Mouse (Mus musculus): ENCODE results near the gene Nmral1. TPM values are rescaled to one million over a fixed set of nuclear protein-coding genes. Genes with fewer than 3 reads are reported as not detected.
A peak's percentile ranks its signal among the peaks of the same experiment; 100 is the strongest.

Nmral1 gene
- 47.9 and 56.2 TPM in 2 replicates for polyA plus RNA-seq (2015; fragmentation: Nextera tagmentation; extraction: Ambion mirVana)

DNA sequence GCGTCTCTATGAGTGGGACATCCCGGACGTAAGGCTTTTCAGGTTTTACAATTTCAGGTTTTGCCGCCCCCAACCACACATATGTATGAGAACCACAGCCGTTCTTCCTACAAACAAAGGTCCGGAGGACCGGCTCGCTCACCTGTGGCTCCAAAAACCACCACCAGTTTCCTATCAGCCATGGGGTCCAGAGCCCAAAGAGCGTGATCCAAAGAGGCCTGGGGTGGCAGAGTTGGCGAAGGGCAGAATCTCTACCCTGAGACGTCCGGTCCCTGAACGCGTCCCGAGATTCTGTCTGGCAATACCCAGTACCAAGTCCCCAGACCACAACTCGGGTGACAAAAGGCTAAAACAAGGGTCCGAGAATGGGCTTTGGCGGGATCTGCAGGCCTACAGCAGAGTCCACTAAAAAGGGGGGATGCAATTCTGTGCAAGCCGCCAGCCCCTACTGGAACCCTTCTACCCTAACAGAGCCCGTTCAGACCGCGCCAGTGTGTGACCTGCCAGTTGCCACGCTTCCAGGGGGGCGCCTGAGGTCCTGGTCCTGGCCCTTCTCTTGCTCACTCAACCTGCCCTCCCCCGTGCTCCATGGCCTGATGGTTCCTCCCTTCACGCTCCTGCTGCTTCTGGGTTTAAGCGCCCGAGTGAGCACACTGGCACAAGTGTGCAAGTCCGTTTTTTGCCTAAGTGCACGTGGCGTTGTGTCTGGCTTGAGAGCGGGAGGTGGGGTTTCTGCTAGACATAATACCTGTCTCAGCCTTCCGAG is at the start of gene Nmral1:
Nmral1 (minus strand) TSS at position 604 of the 766 bp plus-strand sequence.
- WGBS, result 15% methylated on average over 33 of the region's 33 CpGs
- Histone ChIP-seq H3K27me3 (ENCODE audit: insufficient read depth, low read length) (no peaks in the 10 kb centered on the region), H3K4me3 (replicated peaks; ENCODE audit: low read depth, low read length) (peak within 1 kb of the TSS; percentile 59), H3K4me2 (ENCODE audit: low read length) (peak within 1 kb of the TSS; percentile 76), H3K27ac (peak within 1 kb of the TSS; percentile 85), H3K36me3 (ENCODE audit: insufficient read depth, low read length) (0 out of 2 replicates have a peak, but pooled peaks cover 13% of the 10 kb centered on the region), H3K9ac (ENCODE audit: low read depth, low read length) (peak within 1 kb of the TSS; percentile 76), H3K9me3 (replicated peaks; ENCODE audit: low read length) (no peaks in the 10 kb centered on the region), H3K4me1 (replicated peaks; ENCODE audit: insufficient read depth, low read length) (no peaks in the 10 kb centered on the region)
- ATAC-seq (replicated peaks; ENCODE audit: low FRiP score, low read depth) (peak; percentile 83), DNase-seq (ENCODE audit: low spot score) (peak; percentile 83)
- no peak for TF ChIP-seq CTCF (IDR thresholded peaks at IDR 0.05; ENCODE audit: low read depth)

DNA sequence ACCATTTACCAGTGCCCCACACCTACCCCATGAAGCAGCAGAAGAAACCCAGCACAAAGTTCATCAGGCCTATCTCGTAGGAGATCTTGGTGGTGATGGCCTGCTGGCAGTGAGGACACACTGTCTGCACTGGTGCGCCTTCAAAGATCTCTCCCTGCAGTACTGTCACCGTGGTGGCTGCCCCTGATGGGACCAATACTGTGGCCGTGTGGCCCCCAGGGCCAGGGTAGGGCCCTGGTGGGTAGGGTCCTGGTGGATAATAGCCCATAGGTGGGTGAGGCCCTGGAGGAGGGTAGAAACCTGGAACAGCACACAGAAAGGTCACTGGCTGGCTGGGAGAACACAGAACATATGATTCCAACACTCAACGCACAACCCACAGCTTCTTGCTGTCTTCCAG is 49.6 kb upstream of the Nmral1 start:
- no peak overlapping the region for H3K27ac ChIP-seq
- no peak overlapping the region for H3K4me3 ChIP-seq (replicated peaks; ENCODE audit: low read depth, low read length)
- ATAC-seq (replicated peaks; ENCODE audit: low FRiP score, low read depth) (no peak), DNase-seq (ENCODE audit: low spot score) (no peak)
- no peaks in the 10 kb centered on the region for H3K4me1 ChIP-seq (replicated peaks; ENCODE audit: insufficient read depth, low read length)
- H3K4me2 ChIP-seq (ENCODE audit: low read length), result no peak overlapping the region
- no peak overlapping the region for H3K9ac ChIP-seq (ENCODE audit: low read depth, low read length)
- peaks cover 67% of the 10 kb centered on the region for H3K36me3 ChIP-seq (ENCODE audit: insufficient read depth, low read length)
- H3K27me3 ChIP-seq (ENCODE audit: insufficient read depth, low read length), result no peaks in the 10 kb centered on the region
- WGBS, result 98% methylated on average over 5 of the region's 5 CpGs
- TF ChIP-seq CTCF (IDR thresholded peaks at IDR 0.05; ENCODE audit: low read depth), result no peak
- no peaks in the 10 kb centered on the region for H3K9me3 ChIP-seq (replicated peaks; ENCODE audit: low read length)

DNA sequence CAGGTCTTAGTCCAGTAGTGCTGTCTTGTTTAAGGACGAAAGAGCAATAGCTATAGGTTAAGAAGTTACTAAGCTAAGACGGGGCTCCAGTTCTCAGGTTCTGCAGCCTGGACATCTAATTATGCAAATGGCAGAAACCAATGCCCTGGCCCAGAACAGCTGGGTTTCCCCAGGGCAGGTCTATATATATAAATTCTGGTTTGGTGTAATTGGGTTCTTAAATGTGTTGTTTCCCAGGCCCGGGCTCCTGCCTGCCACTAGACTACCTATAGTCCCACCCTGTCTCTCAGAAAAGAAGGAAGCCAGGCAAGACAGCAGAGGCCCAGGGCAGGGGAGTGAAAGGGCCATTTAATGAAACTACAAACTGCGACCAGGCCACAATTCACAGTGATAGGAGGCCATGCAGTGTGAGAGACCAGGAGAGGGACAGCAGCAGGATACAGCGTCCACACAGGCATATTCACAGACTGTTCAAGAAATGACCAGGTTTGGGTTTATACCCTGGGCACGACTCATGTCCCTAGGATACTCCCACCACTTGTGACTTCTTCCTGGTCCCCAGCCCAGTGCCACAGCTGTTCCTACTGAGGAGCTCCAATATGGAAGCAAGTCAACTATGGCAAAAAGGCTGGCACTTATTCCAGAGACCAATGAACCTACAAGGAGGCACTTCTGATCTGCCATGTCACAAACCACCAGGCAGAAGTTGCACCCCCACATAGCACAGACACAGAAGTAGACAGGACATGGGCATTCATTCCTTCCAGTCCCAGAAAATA is 48.0 kb upstream of the Nmral1 start:
- TF ChIP-seq CTCF (IDR thresholded peaks at IDR 0.05; ENCODE audit: low read depth), result no peak
- DNase-seq (ENCODE audit: low spot score), result no peak

DNA sequence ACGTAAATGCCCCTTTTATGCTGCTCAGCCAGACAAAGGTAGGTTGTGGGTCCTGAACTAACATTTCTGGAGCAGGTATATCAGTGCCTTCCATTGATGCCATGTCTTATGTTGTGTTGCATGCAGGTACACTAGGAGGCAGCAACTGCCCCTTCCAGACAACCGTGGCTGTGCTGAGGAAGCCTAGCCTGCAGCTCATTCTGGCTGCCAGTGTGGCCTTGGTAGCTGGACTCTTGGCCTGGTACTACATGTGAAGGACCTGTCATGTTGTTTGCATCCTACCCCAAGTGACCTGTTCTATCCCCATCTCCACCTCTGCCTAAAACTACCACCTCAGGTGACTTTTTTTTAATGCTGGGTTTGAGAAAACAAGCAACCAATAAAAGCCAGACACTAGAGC is 46.7 kb upstream of the Nmral1 start:
- ATAC-seq (replicated peaks; ENCODE audit: low FRiP score, low read depth), result no peak
- H3K27ac ChIP-seq, result no peak overlapping the region
- H3K27me3 ChIP-seq (ENCODE audit: insufficient read depth, low read length), result no peaks in the 10 kb centered on the region
- H3K9ac ChIP-seq (ENCODE audit: low read depth, low read length), result no peak overlapping the region
- H3K4me3 ChIP-seq (replicated peaks; ENCODE audit: low read depth, low read length), result no peak overlapping the region
- no peak overlapping the region for H3K4me2 ChIP-seq (ENCODE audit: low read length)
- H3K36me3 ChIP-seq (ENCODE audit: insufficient read depth, low read length), result peaks cover 64% of the 10 kb centered on the region
- WGBS, result 98% methylated on average over 2 of the region's 2 CpGs
- TF ChIP-seq CTCF (IDR thresholded peaks at IDR 0.05; ENCODE audit: low read depth), result no peak
- DNase-seq (ENCODE audit: low spot score), result no peak
- H3K9me3 ChIP-seq (replicated peaks; ENCODE audit: low read length), result no peaks in the 10 kb centered on the region
- H3K4me1 ChIP-seq (replicated peaks; ENCODE audit: insufficient read depth, low read length), result no peaks in the 10 kb centered on the region; the same call in 1 of the 2 replicates

More for the DNA sequence above, 48.0 kb upstream of the Nmral1 start:
- no peak overlapping the region for H3K4me2 ChIP-seq (ENCODE audit: low read length)
- no peaks in the 10 kb centered on the region for H3K27me3 ChIP-seq (ENCODE audit: insufficient read depth, low read length)
- ATAC-seq (replicated peaks; ENCODE audit: low FRiP score, low read depth), result no peak
- H3K9ac ChIP-seq (ENCODE audit: low read depth, low read length), result no peak overlapping the region
- no peak overlapping the region for H3K27ac ChIP-seq
- H3K4me1 ChIP-seq (replicated peaks; ENCODE audit: insufficient read depth, low read length), result no peaks in the 10 kb centered on the region
- H3K4me3 ChIP-seq (replicated peaks; ENCODE audit: low read depth, low read length), result no peak overlapping the region
- H3K36me3 ChIP-seq (ENCODE audit: insufficient read depth, low read length), result peaks cover 65% of the 10 kb centered on the region
- 68% methylated on average over 6 of the region's 6 CpGs for WGBS
- H3K9me3 ChIP-seq (replicated peaks; ENCODE audit: low read length), result no peaks in the 10 kb centered on the region

DNA sequence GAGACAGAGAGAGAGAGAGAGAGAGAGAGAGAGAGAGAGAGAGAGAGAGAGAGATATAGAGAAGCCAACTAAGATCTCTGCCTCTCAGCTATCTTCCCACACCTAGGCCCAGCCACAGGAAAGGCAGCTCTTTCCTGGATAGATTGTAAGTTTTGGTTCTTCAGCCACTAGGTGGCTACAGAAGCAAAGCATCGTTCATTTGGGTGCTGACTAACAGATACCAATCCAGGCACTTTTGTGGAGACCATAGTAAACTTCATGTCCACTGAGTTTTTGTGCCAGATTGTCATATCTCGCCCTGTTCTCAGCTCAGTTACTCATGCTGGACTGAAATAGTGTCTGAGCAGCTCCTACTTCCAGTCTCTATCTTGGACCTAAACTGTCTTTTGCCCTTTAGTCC is 44.1 kb upstream of the Nmral1 start:
- no peak overlapping the region for H3K27ac ChIP-seq
- DNase-seq (ENCODE audit: low spot score) (peak; percentile 82), ATAC-seq (replicated peaks; ENCODE audit: low FRiP score, low read depth) (no peak; the same call in 1 of the 2 replicates)
- H3K27me3 ChIP-seq (ENCODE audit: insufficient read depth, low read length), result no peaks in the 10 kb centered on the region
- H3K9me3 ChIP-seq (replicated peaks; ENCODE audit: low read length), result no peaks in the 10 kb centered on the region
- no peak overlapping the region for H3K4me3 ChIP-seq (replicated peaks; ENCODE audit: low read depth, low read length)
- peaks cover 39% of the 10 kb centered on the region for H3K36me3 ChIP-seq (ENCODE audit: insufficient read depth, low read length)
- peak; percentile 74 for TF ChIP-seq CTCF (IDR thresholded peaks at IDR 0.05; ENCODE audit: low read depth)
- no peak overlapping the region for H3K4me2 ChIP-seq (ENCODE audit: low read length)
- no peak overlapping the region for H3K9ac ChIP-seq (ENCODE audit: low read depth, low read length)
- no peaks in the 10 kb centered on the region; the same call in 1 of the 2 replicates for H3K4me1 ChIP-seq (replicated peaks; ENCODE audit: insufficient read depth, low read length)
- 35% methylated on average over 2 of the region's 2 CpGs for WGBS

DNA sequence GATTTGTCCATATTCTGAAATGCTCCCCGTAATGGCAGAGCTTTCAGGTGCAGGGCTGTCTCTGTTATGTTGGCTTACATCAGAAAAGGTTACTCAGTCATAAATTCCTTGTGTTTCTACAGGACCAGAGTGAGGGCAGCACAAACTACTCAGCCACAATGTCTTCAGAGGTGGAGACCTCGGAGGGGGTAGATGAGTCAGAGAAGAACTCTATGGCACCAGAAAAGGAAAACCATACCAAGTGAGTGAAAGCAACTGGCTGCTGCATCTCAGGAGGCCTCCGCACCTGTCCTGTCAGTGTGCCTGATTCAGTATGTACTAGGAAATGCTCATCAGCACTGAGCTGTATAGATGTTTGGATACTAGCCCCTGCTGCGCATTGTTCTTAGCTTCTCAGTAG is 43.3 kb upstream of the Nmral1 start:
- ATAC-seq (replicated peaks; ENCODE audit: low FRiP score, low read depth), result no peak
- no peak for DNase-seq (ENCODE audit: low spot score)
- 91% methylated on average over 4 of the region's 4 CpGs for WGBS
- TF ChIP-seq CTCF (IDR thresholded peaks at IDR 0.05; ENCODE audit: low read depth), result no peak
- no peak overlapping the region for H3K4me2 ChIP-seq (ENCODE audit: low read length)
- H3K4me1 ChIP-seq (replicated peaks; ENCODE audit: insufficient read depth, low read length), result no peaks in the 10 kb centered on the region; the same call in 1 of the 2 replicates
- H3K9me3 ChIP-seq (replicated peaks; ENCODE audit: low read length), result no peaks in the 10 kb centered on the region
- no peak overlapping the region for H3K4me3 ChIP-seq (replicated peaks; ENCODE audit: low read depth, low read length)
- H3K27me3 ChIP-seq (ENCODE audit: insufficient read depth, low read length), result no peaks in the 10 kb centered on the region
- H3K36me3 ChIP-seq (ENCODE audit: insufficient read depth, low read length), result peaks cover 30% of the 10 kb centered on the region
- no peak overlapping the region for H3K9ac ChIP-seq (ENCODE audit: low read depth, low read length)
- H3K27ac ChIP-seq, result no peak overlapping the region
